Mouse (Mus musculus) E14TG2a.4 (cell line): ENCODE results near the gene Sebox.
A peak's percentile ranks its signal among the peaks of the same experiment; 100 is the strongest.
"Not testable (repeated sequence)": the region's sequence is repeated elsewhere in the genome, so short reads cannot be mapped to it uniquely, and the experiment has no call there.

Experiments
- H3K27me3 ChIP-seq: 2 replicates; pipeline ENCODE4 v1.6.1; 2014; ENCODE audit warnings: low read length, control low read depth; ENCODE audit not compliant: insufficient read depth
- H3K36me3 ChIP-seq: 2 replicates; pipeline ENCODE4 v1.6.1; 2014; ENCODE audit warnings: low read length, control low read depth; ENCODE audit not compliant: insufficient read depth
- H3K4me1 ChIP-seq: replicated peaks from 2 replicates; pipeline ENCODE4 v1.6.1; 2014; ENCODE audit warnings: low read depth, low read length, control low read depth
- H3K4me3 ChIP-seq: replicated peaks from 2 replicates; pipeline ENCODE4 v1.5.1; 2014; ENCODE audit warnings: mild to moderate bottlenecking, low read length
- H3K9me3 ChIP-seq: 2 replicates; pipeline ENCODE4 v1.6.1; 2014; ENCODE audit warnings: low read length, control low read depth
- CTCF ChIP-seq: conservative IDR thresholded peaks from 2 replicates; pipeline ENCODE4 v1.5.1; 2014; ENCODE audit warnings: low read length
- NANOG ChIP-seq: IDR thresholded peaks from 2 replicates; pipeline ENCODE4 v1.6.1; 2014; ENCODE audit warnings: borderline replicate concordance, low read length, mixed read lengths
- POU5F1 ChIP-seq: IDR thresholded peaks from 2 replicates; pipeline ENCODE4 v1.6.1; 2014; ENCODE audit warnings: low read length, borderline replicate concordance

Gene Sebox

GRCm38 (mm10) chr11:78522481-78522997 lies 19.3 kb downstream of the Sebox start:
- TF ChIP-seq CTCF (peak; percentile 28), NANOG (no peak), POU5F1 (no peak)
- no peaks in the 10 kb centered on the region for H3K27me3 ChIP-seq
- H3K4me1 ChIP-seq = peaks cover 50% of the 10 kb centered on the region
- peaks cover 100% of the 10 kb centered on the region for H3K36me3 ChIP-seq
- H3K9me3 ChIP-seq = no peaks in the 10 kb centered on the region
- H3K4me3 ChIP-seq = no peak overlapping the region

- TF ChIP-seq NANOG = no peak
- TF ChIP-seq CTCF = no peak
- no peak for TF ChIP-seq POU5F1
- H3K4me3 ChIP-seq = no peak overlapping the region
- no peaks in the 10 kb centered on the region for H3K9me3 ChIP-seq
- peaks cover 100% of the 10 kb centered on the region for H3K36me3 ChIP-seq
- no peaks in the 10 kb centered on the region for H3K27me3 ChIP-seq
- H3K4me1 ChIP-seq = peaks cover 41% of the 10 kb centered on the region
Measured at GRCm38 (mm10) chr11:78523241-78523955, 20.2 kb downstream of the Sebox start.

GRCm38 (mm10) chr11:78524838-78525237 lies 21.6 kb downstream of the Sebox start:
- H3K4me1 ChIP-seq = peaks cover 27% of the 10 kb centered on the region
- no peak overlapping the region for H3K4me3 ChIP-seq
- TF ChIP-seq POU5F1 = no peak
- H3K36me3 ChIP-seq = peaks cover 99% of the 10 kb centered on the region
- no peaks in the 10 kb centered on the region for H3K9me3 ChIP-seq
- no peaks in the 10 kb centered on the region for H3K27me3 ChIP-seq

GRCm38 (mm10) chr11:78528714-78529113 lies 25.5 kb downstream of the Sebox start:
- TF ChIP-seq CTCF (no peak), NANOG (no peak)
- no peaks in the 10 kb centered on the region for H3K9me3 ChIP-seq
- no peak overlapping the region for H3K4me3 ChIP-seq

GRCm38 (mm10) chr11:78530001-78530400 lies 26.8 kb downstream of the Sebox start:
- Histone ChIP-seq H3K36me3 (peaks cover 70% of the 10 kb centered on the region), H3K9me3 (no peaks in the 10 kb centered on the region), H3K4me1 (peaks cover 42% of the 10 kb centered on the region), H3K4me3 (no peak overlapping the region), H3K27me3 (no peaks in the 10 kb centered on the region)
- no peak for TF ChIP-seq CTCF
- no peak for TF ChIP-seq POU5F1
- TF ChIP-seq NANOG = no peak

More at GRCm38 (mm10) chr11:78528714-78529113, 25.5 kb downstream of the Sebox start:
- peaks cover 32% of the 10 kb centered on the region for H3K4me1 ChIP-seq
- H3K36me3 ChIP-seq = peaks cover 82% of the 10 kb centered on the region
- H3K27me3 ChIP-seq = no peaks in the 10 kb centered on the region

GRCm38 (mm10) chr11:78531046-78531445 lies 27.8 kb downstream of the Sebox start:
- TF ChIP-seq NANOG (no peak), CTCF (no peak), POU5F1 (no peak)
- Histone ChIP-seq H3K4me1 (peaks cover 48% of the 10 kb centered on the region), H3K9me3 (no peaks in the 10 kb centered on the region), H3K27me3 (no peaks in the 10 kb centered on the region), H3K4me3 (no peak overlapping the region), H3K36me3 (peaks cover 59% of the 10 kb centered on the region)

- Histone ChIP-seq H3K4me1 (peaks cover 48% of the 10 kb centered on the region), H3K36me3 (peaks cover 54% of the 10 kb centered on the region)
- H3K27me3 ChIP-seq, H3K9me3 ChIP-seq, H3K4me3 ChIP-seq: not testable (repeated sequence)
Measured at GRCm38 (mm10) chr11:78531515-78531914, 28.3 kb downstream of the Sebox start.

GRCm38 (mm10) chr11:78534516-78534915 lies 31.3 kb downstream of the Sebox start:
- peaks cover 39% of the 10 kb centered on the region for H3K36me3 ChIP-seq

GRCm38 (mm10) chr11:78535376-78536079 lies 32.3 kb downstream of the Sebox start:
- Histone ChIP-seq H3K36me3 (peaks cover 39% of the 10 kb centered on the region), H3K4me3 (peak overlapping the region; percentile 97), H3K4me1 (peaks cover 63% of the 10 kb centered on the region)

More at GRCm38 (mm10) chr11:78534516-78534915, 31.3 kb downstream of the Sebox start:
- H3K27me3 ChIP-seq = no peaks in the 10 kb centered on the region
- peak overlapping the region; percentile 97 for H3K4me3 ChIP-seq
- peaks cover 69% of the 10 kb centered on the region for H3K4me1 ChIP-seq
- TF ChIP-seq POU5F1 (no peak), CTCF (no peak), NANOG (no peak)
- no peaks in the 10 kb centered on the region for H3K9me3 ChIP-seq

More at GRCm38 (mm10) chr11:78535376-78536079, 32.3 kb downstream of the Sebox start:
- no peaks in the 10 kb centered on the region for H3K27me3 ChIP-seq
- TF ChIP-seq NANOG (no peak), POU5F1 (no peak), CTCF (no peak)
- no peaks in the 10 kb centered on the region for H3K9me3 ChIP-seq
